Mouse (Mus musculus) frontal cortex, adult 2 months (tissue): ENCODE data around the gene Nrap. TPM values are rescaled to one million over a fixed set of nuclear protein-coding genes. Genes with fewer than 3 reads are reported as not detected.

ENCODE experiments used
- polyA plus RNA-seq: library from polyadenylated mRNA; depleted of rRNA; stranded (reverse); fragments of >200 nt; gene quantifications from 2 replicates; pipeline ENCODE4 v1.2.3, GENCODE M21; 2012; rRNA removed

The Nrap gene
- polyA plus RNA-seq, 1 experiment, result 0.58 TPM

Other genes starting within 250 kb of the Nrap start
- gene Habp2, start 102.9 kb downstream of the Nrap start, polyA plus RNA-seq, result not detected in 2 replicates
- gene Casp7, start 7.1 kb upstream of the Nrap start, polyA plus RNA-seq, result 5.1 and 5.3 TPM in 2 replicates
- gene Plekhs1, start 71.6 kb upstream of the Nrap start, polyA plus RNA-seq, result 0.44 and 0.67 TPM in 2 replicates
- 7.8 and 9.4 TPM in 2 replicates for gene Dclre1a, start 158.2 kb upstream of the Nrap start, polyA plus RNA-seq
- gene Nhlrc2, start 158.2 kb upstream of the Nrap start, polyA plus RNA-seq, result 9.2 and 10.3 TPM in 2 replicates